Mouse (Mus musculus) erythroblast, embryonic 14.5 days (primary cell): ENCODE results near the gene Ttll9.

Experiments
- GATA1 ChIP-seq: IDR thresholded peaks from 2 replicates; pipeline ENCODE4 v1.6.1; 2012; ENCODE audit warnings: low read length, inconsistent platforms, mixed read lengths
- TAL1 ChIP-seq: IDR thresholded peaks from 3 replicates; pipeline ENCODE4 v1.6.1; 2012; ENCODE audit warnings: low read length, inconsistent platforms, mixed read lengths

DNA sequence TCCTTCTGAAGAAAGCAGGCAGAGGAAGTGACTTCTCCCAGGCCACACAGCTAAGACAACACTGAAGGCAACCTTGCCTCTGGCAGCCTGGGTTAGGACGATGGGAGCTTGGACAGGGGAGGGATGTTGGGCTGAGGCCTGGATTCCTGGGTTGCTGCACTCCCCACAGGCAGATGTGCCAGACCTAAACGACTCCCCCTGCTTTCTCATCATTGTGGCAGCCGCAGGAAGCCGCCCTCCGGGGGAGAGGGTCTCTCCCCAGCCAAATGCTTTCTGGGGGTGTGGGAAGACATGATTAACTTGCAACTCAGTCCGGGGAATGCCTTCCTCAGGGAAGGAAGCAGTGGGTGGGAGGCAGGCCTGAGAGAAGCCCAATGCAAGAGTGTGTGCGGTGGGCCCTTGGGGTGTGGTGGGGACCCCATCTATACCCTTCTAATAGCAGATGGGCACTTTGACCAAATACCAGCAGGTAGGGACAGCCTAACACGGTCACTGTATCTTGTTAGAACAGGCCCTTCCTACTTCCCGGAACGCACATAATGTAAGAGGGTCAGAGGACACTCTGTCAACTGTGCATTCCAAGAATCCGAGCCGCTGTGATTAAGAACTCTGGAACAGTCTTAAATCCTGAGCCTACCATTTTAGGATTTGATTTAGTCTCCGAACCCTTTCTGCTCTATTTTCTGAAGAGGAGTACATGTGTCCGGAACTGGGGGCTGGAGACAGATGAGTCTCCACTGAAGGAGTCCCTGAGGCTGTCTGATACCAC lies 33.9 kb upstream of the Ttll9 start:
- no peak for TF ChIP-seq GATA1
- no peak for TF ChIP-seq TAL1
